Mouse (Mus musculus): ENCODE measurements around the gene Lrp2bp.

The Lrp2bp gene

GRCm38 (mm10) chr8:46036217-46036616, 37.1 kb downstream of the Lrp2bp start:
- no peak for DNase-seq (ENCODE audit: low spot score)

- DNase-seq (ENCODE audit: low spot score): no peak
These were observed 40.6 kb downstream of the Lrp2bp start for GRCm38 (mm10) chr8:46039666-46040065.

- DNase-seq (ENCODE audit: low spot score): no peak
These were observed 41.2 kb downstream of the Lrp2bp start for GRCm38 (mm10) chr8:46040260-46040659.

- no peak for DNase-seq (ENCODE audit: low spot score)
These were observed 73.7 kb downstream of the Lrp2bp start for GRCm38 (mm10) chr8:46072798-46073197.

DNA sequence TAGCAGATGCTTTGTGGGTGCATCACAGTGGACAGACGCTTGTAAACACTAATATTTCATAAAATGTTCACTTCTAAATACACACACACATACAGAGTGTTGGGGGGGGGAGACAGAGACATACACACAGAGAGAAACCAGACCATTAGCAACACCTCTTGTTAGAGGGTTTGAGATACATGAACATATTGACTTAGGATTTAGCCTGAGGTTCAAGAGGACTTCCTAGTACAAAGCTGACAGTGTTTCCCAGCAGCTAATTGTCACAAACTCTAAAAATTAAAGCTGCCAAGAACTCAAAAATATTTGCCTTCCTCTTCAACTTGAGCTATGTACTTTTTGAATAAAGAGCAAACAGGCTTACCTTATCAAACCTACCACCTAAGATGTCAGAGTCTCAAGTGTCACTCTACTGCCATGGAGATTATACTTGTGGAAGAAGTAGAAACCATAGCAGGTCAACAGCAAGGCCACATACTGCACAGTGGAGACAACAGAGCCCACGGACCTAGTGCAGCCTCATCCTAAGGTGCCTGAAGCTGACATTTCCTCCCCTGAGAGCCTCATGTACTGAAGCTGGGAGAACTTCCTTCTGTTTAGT, 74.5 kb downstream of the Lrp2bp start:
- no peak for DNase-seq (ENCODE audit: low spot score)

DNA sequence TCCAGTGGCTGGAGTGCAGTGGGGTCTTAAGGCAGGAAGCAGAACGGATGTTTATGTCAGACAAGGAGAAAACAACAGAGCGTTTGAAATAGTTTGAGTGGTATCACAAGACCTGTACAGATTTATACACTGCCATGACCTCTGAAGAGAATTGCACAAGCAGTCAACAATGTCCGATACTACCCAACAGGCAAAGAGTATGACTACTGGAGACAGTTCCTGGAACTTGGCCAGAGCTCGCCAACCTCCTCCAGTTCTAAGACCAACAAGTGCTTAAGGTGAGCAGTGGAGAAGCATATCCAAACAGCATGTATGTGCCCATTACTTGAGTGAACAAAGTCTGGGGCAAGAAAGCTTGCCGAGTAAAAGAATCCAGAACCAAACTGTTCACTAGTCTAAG, 76.1 kb downstream of the Lrp2bp start:
- no peak for DNase-seq (ENCODE audit: low spot score)

GRCm38 (mm10) chr8:46078866-46079265, 79.8 kb downstream of the Lrp2bp start:
- no peak for DNase-seq (ENCODE audit: low spot score)
